8 mouse cellular contexts compared by ENCODE assay signal in genomic region chr5:44799861-44800260, GRCm38 (mm10). TPM values are rescaled to one million over a fixed set of nuclear protein-coding genes. Genes with fewer than 3 reads are reported as not detected.
DNase-seq lines count a peak whose midpoint lies in the region; ATAC-seq and TF ChIP-seq lines count a peak whose summit lies in the region.
"Had no signal": no experiment of that assay in that cellular context is flagged by ENCODE, and none has a peak within 500 bp of the region (broad histone marks: within the 10 kb centered on the region; RNA-seq: fewer than 3 reads in every experiment).

No protein-coding gene starts in this region.

- H3K4me3 ChIP-seq in lung, embryonic 15.5 days: peak overlapping the region; percentile 46
- H3K4me3 ChIP-seq in forebrain, embryonic 16.5 days (replicated peaks; ENCODE audit: low read length): peak overlapping the region; percentile 48
- peak overlapping the region; percentile 47 for H3K4me3 ChIP-seq in limb, embryonic 15.5 days
- peak overlapping the region; percentile 43 for H3K4me3 ChIP-seq in stomach, postnatal 0 days (ENCODE audit: low read depth, low read length)

- peak overlapping the region; percentile 61 for H3K4me2 ChIP-seq in lung, embryonic 15.5 days
- H3K4me2 ChIP-seq in forebrain, embryonic 16.5 days (ENCODE audit: low read length): peak overlapping the region; percentile 71
- peak overlapping the region; percentile 50 for H3K4me2 ChIP-seq in limb, embryonic 15.5 days
- H3K4me2 ChIP-seq in stomach, postnatal 0 days (replicated peaks; ENCODE audit: low read depth): peak overlapping the region; percentile 52; the same call in 1 of the 2 replicates

- ATAC-seq in lung, embryonic 15.5 days (ENCODE audit: borderline replicate concordance, extremely low read depth, low FRiP score, low TSS enrichment): peak; percentile 50; the same call in 1 of the 2 replicates
- peak; percentile 34; the same call in 1 of the 2 replicates for ATAC-seq in forebrain, embryonic 16.5 days
- 0 out of 2 replicates have a peak, but pooled peaks have one; percentile 30 for ATAC-seq in limb, embryonic 15.5 days (ENCODE audit: insufficient number of reproducible peaks, low FRiP score, low TSS enrichment, low read depth)
- ATAC-seq in stomach, postnatal 0 days (ENCODE audit: low FRiP score, low TSS enrichment): peak; percentile 47; the same call in 1 of the 2 replicates
- no peak for ATAC-seq in megakaryocyte-erythroid progenitor cell, adult 5-6 weeks (replicated peaks; ENCODE audit: low FRiP score, low TSS enrichment, poor library complexity, severe bottlenecking)
- ATAC-seq: inflammation-experienced regulatory T-cells, adult 6 months had no signal

- no peak overlapping the region; the same call in 1 of the 2 replicates for H3K27ac ChIP-seq in lung, embryonic 15.5 days
- no peak overlapping the region for H3K27ac ChIP-seq in forebrain, embryonic 16.5 days (ENCODE audit: low read length)
- H3K27ac ChIP-seq in limb, embryonic 15.5 days: no peak overlapping the region
- no peak overlapping the region for H3K27ac ChIP-seq in stomach, postnatal 0 days (replicated peaks)

- H3K4me1 ChIP-seq in lung, embryonic 15.5 days: peaks cover 17% of the 10 kb centered on the region
- H3K4me1 ChIP-seq in forebrain, embryonic 16.5 days (replicated peaks; ENCODE audit: control insufficient read depth, insufficient read depth, low read length): peaks cover 20% of the 10 kb centered on the region
- H3K4me1 ChIP-seq in limb, embryonic 15.5 days: peaks cover 20% of the 10 kb centered on the region; the same call in 1 of the 2 replicates
- H3K4me1 ChIP-seq in stomach, postnatal 0 days (replicated peaks; ENCODE audit: control insufficient read depth, insufficient read depth): no peaks in the 10 kb centered on the region

- 28% methylated on average over 2 of the region's 2 CpGs for WGBS in lung, embryonic 15.5 days
- 29% methylated on average over 2 of the region's 2 CpGs for WGBS in forebrain, embryonic 16.5 days
- WGBS in limb, embryonic 15.5 days: 24% methylated on average over 2 of the region's 2 CpGs
- WGBS in stomach, postnatal 0 days: 30% methylated on average over 2 of the region's 2 CpGs

- no peaks in the 10 kb centered on the region for H3K36me3 ChIP-seq in lung, embryonic 15.5 days
- H3K36me3 ChIP-seq in forebrain, embryonic 16.5 days (ENCODE audit: control insufficient read depth, insufficient read depth): no peaks in the 10 kb centered on the region
- no peaks in the 10 kb centered on the region for H3K36me3 ChIP-seq in limb, embryonic 15.5 days
- no peaks in the 10 kb centered on the region for H3K36me3 ChIP-seq in stomach, postnatal 0 days (ENCODE audit: control insufficient read depth, insufficient read depth, low read length)

- H3K9me3 ChIP-seq in lung, embryonic 15.5 days: no peaks in the 10 kb centered on the region
- H3K9me3 ChIP-seq in forebrain, embryonic 16.5 days (ENCODE audit: control insufficient read depth, low read length): no peaks in the 10 kb centered on the region
- H3K9me3 ChIP-seq in limb, embryonic 15.5 days: no peaks in the 10 kb centered on the region
- H3K9me3 ChIP-seq in stomach, postnatal 0 days (ENCODE audit: control insufficient read depth, low read length): no peaks in the 10 kb centered on the region

- no peak for TF ChIP-seq EP300 in stomach, postnatal 0 days (optimal IDR thresholded peaks at IDR 0.05)

- TF ChIP-seq CTCF in stomach, postnatal 0 days (IDR thresholded peaks at IDR 0.05; ENCODE audit: low read depth): no peak

- H3K27me3 ChIP-seq in lung, embryonic 15.5 days: no peaks in the 10 kb centered on the region
- no peaks in the 10 kb centered on the region for H3K27me3 ChIP-seq in forebrain, embryonic 16.5 days (replicated peaks; ENCODE audit: control insufficient read depth, insufficient read depth, low read length)
- no peaks in the 10 kb centered on the region for H3K27me3 ChIP-seq in limb, embryonic 15.5 days
- H3K27me3 ChIP-seq in stomach, postnatal 0 days (ENCODE audit: control insufficient read depth, insufficient read depth, low read length): no peaks in the 10 kb centered on the region

- DNase-seq in lung, postnatal 10 days: no peak
- DNase-seq in stomach, postnatal 0 days (ENCODE audit: low spot score): no peak
- no peak for DNase-seq in cerebellum, postnatal 14 days

- H3K9ac ChIP-seq in lung, embryonic 15.5 days: no peak overlapping the region
- H3K9ac ChIP-seq in forebrain, embryonic 16.5 days (replicated peaks; ENCODE audit: low read depth, low read length): peak overlapping the region; percentile 55; the same call in 1 of the 2 replicates
- no peak overlapping the region for H3K9ac ChIP-seq in limb, embryonic 15.5 days
- H3K9ac ChIP-seq in stomach, postnatal 0 days (ENCODE audit: low read length): no peak overlapping the region; the same call in 1 of the 2 replicates

RNA-seq across cellular contexts. Expression of gene Ldb2, which starts 0.4 kb away (rescaled TPM):
- polyA plus RNA-seq in lung, embryonic 15.5 days (2015; fragmentation: Nextera tagmentation; extraction: Ambion mirVana): 46.2 and 47.8 TPM in 2 replicates
- 85.8 and 86.5 TPM in 2 replicates for polyA plus RNA-seq in forebrain, embryonic 16.5 days (2015; fragmentation: Nextera tagmentation; extraction: Ambion mirVana)
- 50.3 and 57.9 TPM in 2 replicates for polyA plus RNA-seq in limb, embryonic 15.5 days (2015; fragmentation: Nextera tagmentation; extraction: Ambion mirVana)
- 14.4 and 15.8 TPM in 2 replicates for polyA plus RNA-seq in stomach, postnatal 0 days (2015; fragmentation: Nextera tagmentation; extraction: Ambion mirVana)
- total RNA-seq in megakaryocyte-erythroid progenitor cell, adult 5-6 weeks (2014; fragmentation: Nextera tagmentation): not detected in 2 replicates
- total RNA-seq in megakaryocyte-erythroid progenitor cell, adult 5-6 weeks (2017): not detected in 2 replicates
- polyA plus RNA-seq: inflammation-experienced regulatory T-cells, adult 6 months had no signal
